Mouse (Mus musculus) forebrain, embryonic 12.5 days (tissue): Measurements from ENCODE around the gene Cct8. TPM values are rescaled to one million over a fixed set of nuclear protein-coding genes. Genes with fewer than 3 reads are reported as not detected.
A peak's percentile ranks its signal among the peaks of the same experiment; 100 is the strongest.

Experiments used
- ATAC-seq: fragments of 200-750 bp; cut with Nextera tagmentation; 2 replicates; pipeline ENCODE4 v1.8.0; 2017; ENCODE audit warnings: moderate TSS enrichment; ENCODE audit not compliant: low FRiP score
- H3K27ac ChIP-seq: fragments of 300-500 bp; sonication (generic); 2 replicates; pipeline ENCODE4 v1.5.1; 2016; ENCODE audit warnings: mild to moderate bottlenecking
- H3K27me3 ChIP-seq: fragments of 300-500 bp; sonication (generic); 2 replicates; pipeline ENCODE4 v1.6.1; 2016; ENCODE audit warnings: mild to moderate bottlenecking
- H3K36me3 ChIP-seq: fragments of 300-500 bp; sonication (generic); replicated peaks from 2 replicates; pipeline ENCODE4 v1.6.1; 2016; ENCODE audit warnings: mild to moderate bottlenecking
- H3K4me1 ChIP-seq: fragments of 300-500 bp; sonication (generic); 2 replicates; pipeline ENCODE4 v1.6.1; 2016
- H3K4me2 ChIP-seq: fragments of 300-500 bp; sonication (generic); 2 replicates; pipeline ENCODE4 v1.6.1; 2016; ENCODE audit warnings: mild to moderate bottlenecking, moderate library complexity
- H3K4me3 ChIP-seq: fragments of 300-500 bp; sonication (generic); replicated peaks from 2 replicates; pipeline ENCODE4 v1.5.1; 2016; ENCODE audit warnings: mild to moderate bottlenecking
- H3K9ac ChIP-seq: fragments of 300-500 bp; sonication (generic); 2 replicates; pipeline ENCODE4 v1.6.1; 2016; ENCODE audit warnings: mild to moderate bottlenecking
- H3K9me3 ChIP-seq: fragments of 300-500 bp; sonication (generic); 2 replicates; pipeline ENCODE4 v1.6.1; 2016
- WGBS: fragments of 180-500 bp; shearing (Covaris S2); methylation state at CpG from one replicate; pipeline ENCODE4 v1.1.7; 2016; 5-methylcytosine and 5-hydroxymethylcytosine counted together
- polyA plus RNA-seq: library from polyadenylated mRNA; unstranded; fragments of >200 nt; fragmentation: Nextera tagmentation; extraction: Ambion mirVana; gene quantifications from 2 replicates; pipeline ENCODE4 v1.2.1, GENCODE M21; 2016

Gene Cct8
- polyA plus RNA-seq, 1 experiment from 2014 or later, result 529 TPM

GRCm38 (mm10) chr16:87443245-87443644, 52.4 kb downstream of the Cct8 start:
- ATAC-seq, result no peak
- no peaks in the 10 kb centered on the region for H3K36me3 ChIP-seq
- no peak overlapping the region for H3K27ac ChIP-seq
- H3K9me3 ChIP-seq, result no peaks in the 10 kb centered on the region
- no peak overlapping the region for H3K9ac ChIP-seq
- H3K4me1 ChIP-seq, result peaks cover 12% of the 10 kb centered on the region
- H3K4me2 ChIP-seq, result no peak overlapping the region
- H3K4me3 ChIP-seq, result no peak overlapping the region
- H3K27me3 ChIP-seq, result peaks cover 6% of the 10 kb centered on the region; the same call in 1 of the 2 replicates

- Histone ChIP-seq H3K9ac (no peak overlapping the region), H3K4me1 (peaks cover 12% of the 10 kb centered on the region), H3K36me3 (no peaks in the 10 kb centered on the region), H3K27me3 (peaks cover 6% of the 10 kb centered on the region; the same call in 1 of the 2 replicates), H3K4me2 (no peak overlapping the region), H3K9me3 (no peaks in the 10 kb centered on the region), H3K27ac (no peak overlapping the region), H3K4me3 (no peak overlapping the region)
- 66% methylated on average over 5 of the region's 5 CpGs for WGBS
- no peak for ATAC-seq
Measured at GRCm38 (mm10) chr16:87442291-87442690, 53.4 kb downstream of the Cct8 start.

- no peak overlapping the region for H3K27ac ChIP-seq
- ATAC-seq, result no peak
- WGBS, result 26% methylated on average over 9 of the region's 9 CpGs
Measured at GRCm38 (mm10) chr16:87441089-87441488, 54.6 kb downstream of the Cct8 start.

GRCm38 (mm10) chr16:87440184-87440686, 55.4 kb downstream of the Cct8 start, which contains the start of gene Rwdd2b:
Gene Rwdd2b (minus strand): TSS chr16:87440573.
- peak within 1 kb of the TSS; percentile 74 for H3K9ac ChIP-seq
- H3K4me1 ChIP-seq, result peaks cover 12% of the 10 kb centered on the region
- no peaks in the 10 kb centered on the region for H3K36me3 ChIP-seq
- WGBS, result under 1% methylated on average over 38 of the region's 38 CpGs
- H3K9me3 ChIP-seq, result no peaks in the 10 kb centered on the region
- H3K27ac ChIP-seq, result peak within 1 kb of the TSS; percentile 93
- peak within 1 kb of the TSS; percentile 78 for H3K4me2 ChIP-seq
- peak within 1 kb of the TSS; percentile 82 for H3K4me3 ChIP-seq
- peak; percentile 97 for ATAC-seq
- peaks cover 6% of the 10 kb centered on the region; the same call in 1 of the 2 replicates for H3K27me3 ChIP-seq

More at GRCm38 (mm10) chr16:87441089-87441488, 54.6 kb downstream of the Cct8 start:
- peak overlapping the region; percentile 78 for H3K4me2 ChIP-seq
- H3K27me3 ChIP-seq, result peaks cover 6% of the 10 kb centered on the region; the same call in 1 of the 2 replicates
- peak overlapping the region; percentile 82 for H3K4me3 ChIP-seq
- no peaks in the 10 kb centered on the region for H3K36me3 ChIP-seq
- H3K9me3 ChIP-seq, result no peaks in the 10 kb centered on the region
- peak overlapping the region; percentile 74 for H3K9ac ChIP-seq
- H3K4me1 ChIP-seq, result peaks cover 12% of the 10 kb centered on the region

GRCm38 (mm10) chr16:87438697-87439096, 57.0 kb downstream of the Cct8 start:
- Histone ChIP-seq H3K9me3 (no peaks in the 10 kb centered on the region), H3K4me1 (peaks cover 12% of the 10 kb centered on the region), H3K27me3 (no peaks in the 10 kb centered on the region), H3K36me3 (no peaks in the 10 kb centered on the region), H3K27ac (no peak overlapping the region), H3K4me3 (no peak overlapping the region), H3K9ac (no peak overlapping the region), H3K4me2 (no peak overlapping the region)
- no peak for ATAC-seq
- 95% methylated on average over 8 of the region's 8 CpGs for WGBS

GRCm38 (mm10) chr16:87437096-87437495, 58.6 kb downstream of the Cct8 start:
- Histone ChIP-seq H3K9ac (no peak overlapping the region), H3K9me3 (no peaks in the 10 kb centered on the region), H3K27me3 (no peaks in the 10 kb centered on the region), H3K4me3 (no peak overlapping the region), H3K4me2 (no peak overlapping the region), H3K4me1 (peaks cover 12% of the 10 kb centered on the region), H3K36me3 (no peaks in the 10 kb centered on the region), H3K27ac (no peak overlapping the region)
- WGBS, result 92% methylated on average over 21 of the region's 21 CpGs
- ATAC-seq, result no peak

- 88% methylated on average over 13 of the region's 13 CpGs for WGBS
- no peaks in the 10 kb centered on the region for H3K9me3 ChIP-seq
- H3K27ac ChIP-seq, result no peak overlapping the region
- H3K4me3 ChIP-seq, result no peak overlapping the region
- no peak for ATAC-seq
- no peaks in the 10 kb centered on the region for H3K27me3 ChIP-seq
- H3K4me2 ChIP-seq, result no peak overlapping the region
- H3K4me1 ChIP-seq, result peaks cover 11% of the 10 kb centered on the region
- H3K36me3 ChIP-seq, result no peaks in the 10 kb centered on the region
- no peak overlapping the region for H3K9ac ChIP-seq
Measured at GRCm38 (mm10) chr16:87435411-87436205, 60.1 kb downstream of the Cct8 start.

- H3K4me3 ChIP-seq, result no peak overlapping the region
- no peak overlapping the region for H3K27ac ChIP-seq
- H3K4me1 ChIP-seq, result peaks cover 11% of the 10 kb centered on the region
- no peaks in the 10 kb centered on the region for H3K36me3 ChIP-seq
- 85% methylated on average over 6 of the region's 6 CpGs for WGBS
- no peaks in the 10 kb centered on the region for H3K27me3 ChIP-seq
- H3K4me2 ChIP-seq, result no peak overlapping the region
- no peak overlapping the region for H3K9ac ChIP-seq
- no peaks in the 10 kb centered on the region for H3K9me3 ChIP-seq
- no peak for ATAC-seq
Measured at GRCm38 (mm10) chr16:87434946-87435345, 60.7 kb downstream of the Cct8 start.

- no peaks in the 10 kb centered on the region for H3K9me3 ChIP-seq
- no peak overlapping the region for H3K9ac ChIP-seq
- no peak overlapping the region for H3K4me3 ChIP-seq
- 95% methylated on average over 7 of the region's 7 CpGs for WGBS
- no peaks in the 10 kb centered on the region for H3K27me3 ChIP-seq
- no peak for ATAC-seq
- H3K27ac ChIP-seq, result no peak overlapping the region
- H3K36me3 ChIP-seq, result no peaks in the 10 kb centered on the region
- H3K4me1 ChIP-seq, result peaks cover 6% of the 10 kb centered on the region
- H3K4me2 ChIP-seq, result no peak overlapping the region
Measured at GRCm38 (mm10) chr16:87434266-87434665, 61.4 kb downstream of the Cct8 start.

Other genes with a start within 250 kb of the Cct8 start
- gene N6amt1, start 141.7 kb downstream of the Cct8 start, polyA plus RNA-seq, result 16.2 and 16.5 TPM in 2 replicates
- 35.8 and 38.5 TPM in 2 replicates for gene Ltn1, start 63.3 kb downstream of the Cct8 start, polyA plus RNA-seq
- gene Rwdd2b, start 55.3 kb downstream of the Cct8 start, polyA plus RNA-seq, result 10.0 and 10.8 TPM in 2 replicates
- 43.8 and 50.4 TPM in 2 replicates for gene Usp16, start 41.2 kb downstream of the Cct8 start, polyA plus RNA-seq
- gene Map3k7cl, start 57.5 kb upstream of the Cct8 start, polyA plus RNA-seq, result not detected in 2 replicates
- 19.3 and 19.4 TPM in 2 replicates for gene Bach1, start 203.1 kb upstream of the Cct8 start, polyA plus RNA-seq